Mouse (Mus musculus): ENCODE results near the gene Wnt6.

Wnt6 gene

DNA sequence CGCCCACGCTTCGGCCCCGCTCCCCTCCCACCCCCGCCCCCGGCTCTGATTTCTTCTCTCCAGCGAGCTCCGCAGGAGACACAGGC, at the start of gene Wnt6:
TSS of gene Wnt6 (plus strand) at position 48 of the 86 bp plus-strand sequence.
- no peak for DNase-seq (ENCODE audit: low spot score)

DNA sequence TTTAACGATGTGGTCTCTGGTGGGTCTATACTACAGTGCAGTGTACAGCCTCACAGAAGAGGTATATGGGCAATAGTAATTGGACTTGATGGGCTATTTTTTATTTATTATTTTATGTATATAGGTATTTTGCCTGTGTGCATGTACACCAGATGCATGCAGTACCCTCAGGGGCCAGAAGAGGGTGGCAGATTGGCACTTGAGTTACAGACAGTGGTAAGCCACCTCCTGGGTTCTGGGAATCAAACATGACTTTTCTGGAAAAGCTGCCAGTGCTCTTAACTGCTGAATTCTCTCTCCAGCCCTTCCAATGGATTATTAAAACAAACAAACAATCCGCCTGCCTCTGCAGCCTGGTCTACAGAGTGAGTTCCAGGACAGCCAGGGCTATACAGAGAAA, 47.9 kb upstream of the Wnt6 start:
- DNase-seq (ENCODE audit: low spot score) = no peak

DNA sequence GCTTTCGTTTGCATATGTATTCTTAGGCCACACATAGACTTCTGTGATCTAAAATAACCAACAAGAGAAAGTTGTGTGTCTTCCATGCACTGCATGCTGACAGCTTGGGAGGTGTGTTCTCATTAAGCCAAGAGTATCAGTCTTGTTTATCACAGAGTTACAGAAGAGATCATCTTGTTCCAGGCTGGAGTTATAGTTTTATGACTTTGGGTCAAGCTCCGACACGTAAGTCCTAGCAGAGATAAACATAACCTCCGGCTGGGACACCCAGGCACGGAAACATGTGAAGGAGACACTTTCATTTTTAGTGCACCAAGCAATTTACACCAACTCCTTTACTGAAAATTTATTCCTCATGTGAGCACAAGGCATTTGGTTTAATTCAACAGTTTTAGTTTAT, 45.6 kb upstream of the Wnt6 start:
- DNase-seq (ENCODE audit: low spot score) = no peak

DNA sequence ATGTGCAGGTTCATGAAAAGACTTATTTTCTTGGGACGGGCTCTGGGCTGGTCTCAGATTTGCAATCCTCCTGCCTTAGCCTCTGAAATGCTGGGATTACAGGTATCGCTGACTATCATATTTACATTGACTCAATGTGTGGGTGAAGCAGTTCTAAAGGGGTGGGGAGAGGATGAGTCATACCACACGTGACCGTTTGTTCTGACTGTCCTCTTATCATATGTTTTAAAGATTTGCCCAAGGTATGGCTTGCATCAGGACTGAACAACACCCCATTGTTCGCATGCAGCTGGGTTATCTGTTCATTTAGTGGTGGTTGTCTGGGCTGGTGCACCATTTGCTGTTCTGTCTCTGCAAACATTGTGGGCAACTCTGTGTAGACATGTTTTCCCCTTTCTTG, 45.0 kb upstream of the Wnt6 start:
- no peak for DNase-seq (ENCODE audit: low spot score)

DNA sequence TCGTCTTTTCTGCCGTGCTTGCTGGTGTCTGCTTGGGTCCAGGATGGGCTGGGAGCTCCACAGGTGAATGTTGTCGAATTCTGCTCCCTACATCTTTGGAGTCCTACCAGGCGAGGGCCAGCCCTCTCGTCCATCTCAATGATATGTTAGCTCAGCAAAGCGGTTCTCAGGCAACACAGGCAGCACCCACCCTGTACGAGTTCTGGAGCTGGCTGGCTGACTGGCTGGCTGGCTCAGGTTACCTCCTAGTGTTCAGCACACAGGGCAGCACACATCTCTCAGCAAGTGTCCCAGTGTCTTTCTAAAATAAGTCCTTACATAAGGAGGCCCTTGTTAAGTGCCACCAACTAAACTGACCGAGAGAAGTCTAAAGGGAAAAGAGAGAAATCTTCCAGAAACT, 43.2 kb upstream of the Wnt6 start:
- no peak for DNase-seq (ENCODE audit: low spot score)

DNA sequence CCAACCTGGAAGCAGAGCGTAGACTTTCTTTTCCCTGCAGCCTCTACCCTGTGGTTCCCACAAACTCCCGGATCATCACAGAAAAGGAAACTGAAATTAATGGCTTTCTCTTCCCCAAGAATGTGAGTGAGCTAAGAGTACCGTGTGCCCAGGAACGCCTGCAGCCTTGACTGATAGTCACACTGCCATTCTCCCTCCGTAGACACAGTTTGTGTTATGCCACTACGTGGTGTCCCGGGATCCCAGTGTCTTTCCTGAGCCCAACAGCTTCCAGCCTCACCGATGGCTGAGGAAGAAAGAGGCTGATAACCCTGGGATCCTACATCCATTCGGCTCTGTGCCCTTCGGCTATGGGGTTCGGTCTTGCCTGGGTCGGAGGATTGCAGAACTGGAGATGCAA, 34.7 kb upstream of the Wnt6 start:
- no peak for DNase-seq (ENCODE audit: low spot score)

DNA sequence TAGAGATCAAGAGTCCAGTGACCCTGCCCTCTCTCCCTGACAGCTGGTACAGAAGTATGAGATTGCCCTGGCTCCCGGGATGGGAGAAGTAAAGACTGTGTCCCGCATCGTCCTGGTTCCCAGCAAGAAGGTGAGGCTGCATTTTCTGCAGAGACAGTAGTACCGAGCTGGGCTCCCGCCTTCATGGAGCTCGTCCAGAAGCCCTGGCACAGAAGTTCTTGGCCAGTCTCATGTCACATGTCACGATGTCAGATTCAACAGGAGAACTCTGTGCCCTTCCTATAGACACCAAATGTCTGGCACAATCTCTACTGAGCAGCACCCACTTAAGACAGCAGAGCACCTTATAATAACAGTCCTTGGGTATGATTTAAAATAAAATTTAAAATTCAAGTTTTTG, 34.2 kb upstream of the Wnt6 start:
- DNase-seq (ENCODE audit: low spot score) = no peak

DNA sequence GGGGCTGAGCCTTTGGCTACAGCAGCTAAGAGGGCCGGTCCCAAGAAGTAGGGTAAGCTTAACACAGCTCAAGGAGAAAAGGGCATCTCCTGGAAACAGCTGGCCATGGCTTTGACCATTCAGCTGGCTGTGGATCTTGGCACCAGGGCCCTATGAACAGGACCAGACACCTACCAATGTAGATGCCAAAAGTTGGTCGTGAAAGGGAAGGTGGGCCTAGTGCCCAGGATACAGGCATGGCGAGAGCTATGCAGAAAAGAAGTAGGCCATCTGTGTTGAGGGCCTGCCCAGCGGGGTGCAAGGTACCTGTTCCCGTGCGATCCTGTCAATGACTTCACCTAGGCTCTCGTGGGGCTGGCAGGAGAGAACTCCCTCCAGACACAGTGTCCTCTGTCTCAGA, 30.8 kb upstream of the Wnt6 start:
- DNase-seq (ENCODE audit: low spot score) = no peak

DNA sequence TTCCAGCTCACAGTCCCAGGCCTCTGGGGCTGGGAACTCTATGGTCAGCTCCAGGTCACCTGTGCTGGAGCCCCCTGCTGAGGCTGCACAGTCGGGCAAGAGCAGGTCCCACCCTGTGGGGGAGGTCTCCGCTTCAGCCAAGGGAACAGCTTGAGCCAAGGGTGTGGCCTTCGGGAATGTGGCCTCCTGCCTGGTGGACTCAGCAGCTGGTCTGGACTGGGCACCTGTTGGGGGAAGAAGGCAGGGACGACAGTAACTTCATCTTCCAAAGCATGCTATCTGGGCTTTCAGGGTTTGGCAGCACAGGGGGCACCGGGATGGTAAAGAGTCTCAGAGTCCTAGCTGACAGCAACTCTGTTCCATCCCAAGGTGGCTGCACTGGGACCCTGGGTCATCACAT, 24.4 kb upstream of the Wnt6 start:
- DNase-seq (ENCODE audit: low spot score) = no peak

DNA sequence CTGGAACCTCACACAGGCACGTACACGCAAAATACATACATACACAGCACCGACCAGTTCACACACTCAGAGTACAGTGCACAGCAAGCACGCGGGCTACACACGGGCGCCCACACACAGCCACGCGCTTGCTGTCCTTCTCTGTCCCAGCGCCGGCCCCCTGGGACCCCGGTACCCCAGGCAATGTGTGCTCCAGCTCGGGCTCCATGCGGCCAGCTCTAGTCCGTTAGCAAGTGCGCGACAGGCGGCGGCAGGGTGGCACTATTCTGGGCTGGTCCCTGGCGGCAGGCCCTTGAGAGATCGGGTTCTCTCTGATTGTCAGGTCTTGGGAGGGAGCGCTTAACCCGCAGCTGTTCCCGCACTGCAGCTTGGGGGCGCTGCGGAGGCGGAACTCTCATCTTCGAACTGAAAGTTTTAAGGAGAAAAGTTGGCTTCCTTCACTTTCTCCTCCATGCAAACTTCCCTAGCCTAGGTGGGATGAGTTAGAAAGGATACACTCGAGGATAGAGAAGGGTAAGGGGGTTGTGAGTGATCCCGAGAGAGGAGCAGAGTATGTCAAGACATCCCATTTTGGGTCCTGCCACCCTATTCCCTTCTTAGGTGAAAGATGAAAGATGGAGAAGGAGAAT, 22.9 kb upstream of the Wnt6 start, which contains the start of gene Prkag3:
TSS of gene Prkag3 (minus strand) at position 579 of the 629 bp plus-strand sequence.
- DNase-seq (ENCODE audit: low spot score) = peak; percentile 17

DNA sequence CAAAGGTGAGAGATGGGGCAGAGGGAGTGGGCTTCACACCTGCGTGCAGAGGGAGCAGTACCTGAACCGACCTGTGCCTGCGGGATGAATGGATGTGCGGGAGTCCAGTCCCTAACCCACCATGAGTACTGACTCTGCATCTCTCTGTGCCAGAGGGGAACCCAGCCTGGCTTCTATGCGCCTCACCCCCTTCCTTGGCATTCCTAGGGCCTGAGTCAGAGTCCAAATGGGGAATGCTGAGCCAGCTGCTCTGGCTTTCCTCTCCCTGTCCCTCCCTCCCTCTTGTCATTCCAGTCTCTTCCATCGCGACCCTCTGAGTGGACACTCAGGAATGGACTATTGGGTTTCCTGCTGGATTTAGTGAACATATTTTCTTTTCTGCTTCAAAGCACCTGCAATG, 22.4 kb upstream of the Wnt6 start:
- no peak for DNase-seq (ENCODE audit: low spot score)

DNA sequence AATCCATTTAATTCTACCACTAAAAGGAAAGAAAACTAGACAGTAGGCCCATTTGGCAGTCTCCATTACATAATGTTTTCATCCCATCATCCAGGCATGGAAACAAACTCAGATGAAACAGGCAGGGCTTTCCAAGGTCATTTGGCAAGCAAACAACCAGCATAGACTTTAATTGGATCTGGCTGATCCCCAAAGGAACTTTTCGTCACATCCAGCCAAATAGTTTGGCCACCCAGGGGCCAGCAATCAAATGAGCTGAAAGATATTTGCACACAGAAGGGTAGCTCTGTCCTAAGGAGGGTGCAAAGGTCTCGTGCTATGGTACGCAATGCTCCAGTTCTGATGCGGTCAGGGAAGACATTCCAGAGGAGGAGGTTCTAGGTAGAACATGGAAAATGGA, 21.0 kb upstream of the Wnt6 start:
- no peak for DNase-seq (ENCODE audit: low spot score)

DNA sequence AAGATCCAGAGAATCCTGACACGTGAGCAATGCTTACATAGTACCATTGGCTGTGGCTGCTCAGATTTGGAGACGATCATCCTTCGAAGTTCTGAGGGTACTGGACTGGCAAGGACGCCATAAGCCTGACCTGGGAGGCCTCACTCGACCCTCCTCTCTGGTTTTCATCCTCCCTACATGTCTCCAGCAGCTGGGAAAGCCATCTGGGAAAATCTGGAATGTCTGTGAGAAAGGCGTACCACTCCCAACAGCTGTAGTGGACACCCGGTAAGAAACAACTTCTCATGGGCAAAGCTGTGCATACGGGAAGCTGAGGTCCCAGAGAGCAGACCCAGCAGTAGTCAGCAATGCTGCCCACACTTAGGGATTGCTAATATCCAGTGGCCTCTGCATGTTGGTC, 19.5 kb upstream of the Wnt6 start:
- DNase-seq (ENCODE audit: low spot score) = no peak

DNA sequence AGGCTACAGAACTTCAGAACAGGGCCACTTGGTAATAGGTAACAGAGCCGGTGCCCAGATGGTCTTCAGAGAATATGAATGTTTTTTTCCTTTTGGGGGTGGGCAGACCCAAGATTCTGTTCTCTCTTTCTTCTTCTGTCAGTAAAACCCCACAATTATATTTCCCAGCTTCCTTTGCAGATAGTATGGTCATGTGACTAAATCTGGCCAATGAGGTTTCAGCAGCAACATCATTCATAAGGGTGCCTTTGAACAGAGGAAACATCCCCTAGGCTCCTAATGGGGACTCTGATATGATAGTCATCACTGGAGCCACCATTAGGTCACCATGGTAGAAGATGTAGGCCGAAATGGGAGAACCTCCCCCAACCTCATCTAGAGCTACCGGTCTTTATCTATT, 18.9 kb upstream of the Wnt6 start:
- DNase-seq (ENCODE audit: low spot score) = no peak

DNA sequence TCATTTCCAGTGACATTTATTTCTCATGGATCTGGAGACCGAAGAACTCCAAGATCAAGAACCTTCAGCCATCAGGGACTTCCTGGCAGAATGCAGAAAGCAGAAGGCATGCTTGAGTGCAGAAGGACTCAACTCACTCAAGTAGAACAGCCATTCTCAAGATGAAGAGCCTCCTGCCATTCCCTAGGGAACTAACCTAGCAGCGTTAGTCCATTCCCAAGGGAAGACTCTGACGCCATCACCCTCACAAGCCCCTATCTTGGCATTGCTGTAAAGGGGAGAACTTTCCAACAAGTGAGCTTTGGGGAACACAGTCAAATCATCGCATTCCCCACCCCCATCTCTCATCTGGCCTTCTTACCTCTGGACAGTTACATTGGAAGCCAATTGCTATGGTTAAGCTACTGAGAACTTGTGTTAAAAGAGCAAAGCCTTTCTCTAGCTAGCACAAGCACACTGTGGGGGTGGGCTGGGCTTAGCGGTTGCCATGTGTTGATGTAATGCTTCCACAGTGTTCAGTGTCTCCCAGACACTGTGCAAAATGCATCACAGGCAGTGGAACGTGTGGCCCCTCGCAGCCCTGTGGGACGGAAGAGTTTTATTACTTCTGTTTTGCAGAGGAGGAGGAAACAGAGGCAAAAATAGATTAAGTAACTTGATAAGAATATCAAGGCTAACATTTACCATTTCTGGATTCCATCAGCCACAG, 18.3 kb upstream of the Wnt6 start:
- DNase-seq (ENCODE audit: low spot score) = no peak

DNA sequence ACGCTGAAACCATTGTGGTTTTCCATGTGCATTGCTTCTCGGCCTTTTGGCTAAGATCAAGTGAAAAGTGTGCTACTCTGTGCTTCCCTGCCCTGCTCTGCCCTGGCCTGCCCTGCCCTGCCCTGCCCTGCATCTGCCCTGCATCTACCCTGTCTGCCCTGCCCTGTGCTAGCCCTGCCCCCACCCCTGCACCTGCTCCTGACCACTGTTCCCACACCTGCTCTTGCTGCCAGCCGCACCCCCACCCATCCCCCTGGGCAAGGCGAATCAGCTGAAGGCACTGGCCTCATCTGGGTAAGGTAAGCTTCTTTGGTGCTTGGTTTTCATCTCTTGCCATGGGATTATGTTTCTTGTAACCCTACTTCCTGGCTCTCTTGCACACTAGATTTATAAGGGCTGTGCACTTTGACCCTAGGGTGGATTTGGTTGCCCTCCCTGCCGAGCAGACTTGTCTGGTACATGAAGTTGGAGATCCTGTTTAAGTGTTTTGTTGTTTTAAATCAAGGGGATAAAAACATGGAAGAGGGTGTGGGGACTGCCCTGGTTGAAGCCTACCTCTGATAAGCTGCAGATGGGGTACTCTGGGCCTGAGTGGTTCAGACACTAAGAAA, 17.4 kb upstream of the Wnt6 start:
- DNase-seq (ENCODE audit: low spot score) = no peak

DNA sequence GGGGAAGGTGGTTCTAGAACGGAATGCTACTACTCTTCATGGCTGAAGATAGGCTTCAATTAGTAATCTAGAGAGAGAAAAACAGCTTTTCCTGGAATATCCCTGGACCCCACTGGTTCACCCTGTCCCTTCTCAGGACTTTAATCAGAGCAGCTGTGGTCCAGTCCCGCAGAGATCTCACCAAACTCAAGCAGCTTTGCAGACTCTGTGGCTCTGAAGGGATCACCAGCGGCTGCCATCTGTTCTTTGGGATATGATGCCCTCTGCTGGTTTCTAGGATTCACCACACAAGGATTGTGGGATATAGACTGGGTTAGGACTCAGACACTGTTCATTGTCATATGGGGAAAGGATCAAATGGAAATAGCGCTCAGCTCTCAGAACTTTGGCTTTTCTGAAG, 11.9 kb upstream of the Wnt6 start:
- no peak for DNase-seq (ENCODE audit: low spot score)

DNA sequence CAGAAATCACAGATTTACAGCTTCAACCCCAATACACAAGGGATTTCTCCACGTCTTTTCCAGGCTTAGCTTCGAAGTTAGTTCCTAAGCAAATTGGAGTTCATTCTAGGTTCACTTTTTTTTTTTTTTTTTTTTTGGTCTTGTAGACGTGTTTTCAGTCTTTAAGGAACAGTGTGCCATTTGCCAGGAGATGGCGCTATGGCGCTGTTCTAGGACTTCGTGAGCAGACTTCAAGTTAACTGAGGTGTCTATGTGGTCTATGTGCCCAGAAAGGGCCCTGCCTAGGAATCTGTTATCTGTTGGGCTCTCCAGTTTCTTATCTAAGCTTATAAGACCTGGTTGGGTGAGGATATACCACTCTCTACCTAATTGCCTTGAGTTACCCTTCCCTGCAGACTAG, 8.6 kb upstream of the Wnt6 start:
- DNase-seq (ENCODE audit: low spot score) = peak; percentile 51

DNA sequence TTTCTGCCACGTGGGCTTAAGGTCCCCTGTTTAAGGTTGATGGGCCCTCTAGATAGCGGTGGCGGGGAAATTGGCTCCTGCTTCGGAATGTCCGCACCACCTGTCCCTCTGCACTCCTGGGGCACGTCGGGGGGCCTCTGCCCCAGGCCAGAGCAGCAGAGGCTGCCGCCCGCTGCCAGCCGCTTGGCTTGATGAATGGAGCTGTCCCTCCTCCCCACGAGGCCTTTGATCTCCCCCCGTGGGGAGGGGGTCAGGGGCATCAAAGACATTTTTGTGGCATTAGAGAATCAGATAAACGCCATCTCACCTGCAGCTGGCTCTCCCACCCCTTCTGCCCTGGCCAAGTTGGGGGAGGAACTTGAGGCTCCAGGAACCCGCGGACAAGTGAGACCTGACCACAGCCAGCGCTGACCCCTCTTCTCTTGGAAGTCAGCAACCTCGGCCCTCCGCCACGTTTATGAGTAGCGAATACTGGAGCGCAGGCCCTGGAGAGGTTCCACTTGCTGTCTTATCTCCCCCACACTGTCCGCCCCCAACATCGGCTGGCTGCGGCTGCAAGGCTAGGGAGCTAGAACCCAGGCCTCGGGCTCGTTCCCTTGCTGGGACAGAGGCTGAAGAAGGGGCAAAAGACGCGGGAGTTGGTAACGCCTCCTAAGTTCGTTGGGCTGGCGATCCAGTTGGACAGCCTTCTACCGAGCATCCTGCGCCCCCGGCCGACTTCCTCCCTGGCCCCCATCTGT, 795 bp upstream of the Wnt6 start:
- DNase-seq (ENCODE audit: low spot score) = no peak

DNA sequence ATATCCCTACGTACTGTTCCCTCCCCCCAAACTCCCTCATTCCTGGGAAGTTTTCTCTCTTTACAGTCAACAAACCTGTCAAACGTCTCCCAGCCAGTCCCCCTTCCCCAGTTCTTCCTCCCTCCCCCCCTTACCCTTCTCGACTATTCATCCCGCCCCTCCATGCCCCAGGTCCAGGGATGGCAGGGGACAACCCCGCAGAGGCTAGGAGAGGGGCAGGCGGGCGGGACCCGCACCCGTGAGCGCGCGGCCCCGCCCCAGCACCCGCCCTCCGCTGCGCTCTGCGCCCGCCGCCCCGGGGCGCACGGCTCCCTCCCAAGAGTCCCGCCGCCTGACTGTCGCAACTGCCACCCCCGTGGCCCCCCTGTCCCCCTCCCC, 236 bp upstream of the Wnt6 start:
- DNase-seq (ENCODE audit: low spot score) = no peak

DNA sequence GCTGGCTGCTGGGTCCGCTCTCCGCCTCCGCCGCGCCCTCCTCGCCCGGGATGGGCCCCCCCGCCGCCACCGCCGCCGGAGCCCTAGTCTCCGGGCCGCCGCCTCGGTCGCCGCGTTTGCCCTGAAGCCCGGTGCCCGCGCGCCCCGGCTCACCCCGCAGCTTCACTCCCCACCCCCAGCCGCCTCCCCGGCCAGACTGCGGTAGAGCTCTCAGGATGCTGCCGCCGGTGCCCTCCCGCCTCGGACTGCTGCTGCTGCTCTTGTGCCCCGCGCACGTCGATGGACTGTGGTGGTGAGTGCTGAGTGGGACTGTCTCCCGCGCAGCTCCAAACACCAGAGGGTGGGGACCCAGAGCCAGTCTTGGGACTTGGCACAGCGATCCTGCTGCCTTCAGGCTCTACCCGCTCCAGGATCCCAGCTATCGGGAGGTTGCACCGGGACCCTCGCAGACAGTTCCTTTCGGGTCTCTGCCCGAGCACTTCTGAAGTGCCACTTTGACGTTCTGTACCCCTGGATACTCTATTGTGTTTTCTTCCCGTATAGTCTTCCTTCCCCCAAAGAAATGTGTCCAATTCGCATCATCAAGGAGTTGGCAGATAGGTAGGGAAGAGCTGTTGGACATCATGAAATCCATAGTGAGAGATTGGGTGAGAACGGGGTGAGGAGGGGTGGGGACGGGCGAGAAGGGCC, 384 bp downstream of the Wnt6 start:
- no peak for DNase-seq (ENCODE audit: low spot score)

DNA sequence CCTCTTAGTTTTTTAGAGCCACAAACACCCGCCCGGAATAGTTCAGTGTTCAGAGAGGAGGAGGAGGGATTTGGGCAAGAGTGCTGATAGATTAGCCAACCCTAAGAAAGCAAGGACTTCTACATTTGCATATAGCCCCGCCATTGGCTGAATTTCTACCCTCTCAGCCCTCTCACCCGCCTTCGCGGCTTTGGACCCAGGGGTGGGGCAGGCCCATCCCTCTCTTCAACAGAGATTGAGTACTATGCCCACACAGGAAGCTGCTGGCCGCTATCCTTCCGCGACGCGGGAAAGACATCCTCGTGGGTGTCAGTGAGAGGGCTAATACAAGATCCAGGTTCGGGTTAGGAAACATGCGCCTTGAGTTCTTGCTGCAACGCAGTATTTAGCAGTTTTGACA, 1.4 kb downstream of the Wnt6 start:
- peak; percentile 53 for DNase-seq (ENCODE audit: low spot score)

DNA sequence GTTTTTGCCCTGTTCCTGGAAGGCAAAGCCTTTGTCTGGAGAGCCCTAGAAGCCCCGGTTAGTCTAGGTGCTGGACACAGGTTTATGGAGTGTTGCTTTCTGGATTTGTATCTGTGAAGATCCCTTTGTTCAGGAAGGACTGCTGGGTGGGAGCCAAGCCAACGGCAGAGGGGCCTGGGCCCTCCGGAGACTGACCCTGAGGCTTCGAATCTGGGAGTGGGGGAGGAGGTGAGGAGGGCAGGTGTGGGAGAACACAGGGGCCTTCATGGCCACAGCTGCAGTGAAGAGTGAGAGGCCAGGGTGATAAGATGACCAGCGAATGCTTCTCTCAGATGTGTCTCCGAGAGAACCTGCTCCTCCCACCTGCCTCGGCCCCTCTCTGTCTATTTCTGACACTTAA, 2.4 kb downstream of the Wnt6 start:
- no peak for DNase-seq (ENCODE audit: low spot score)

Data from T-cell, adult 2 months (primary cell).